Mouse (Mus musculus) embryonic facial prominence, embryonic 13.5 days (tissue): ENCODE measurements around the gene Cenpu. TPM values are rescaled to one million over a fixed set of nuclear protein-coding genes. Genes with fewer than 3 reads are reported as not detected.
"Not testable (repeated sequence)": the region's sequence is repeated elsewhere in the genome, so short reads cannot be mapped to it uniquely, and the experiment has no call there.

ENCODE experiments used
- ATAC-seq: fragments of 200-750 bp; cut with Nextera tagmentation; 2 replicates; pipeline ENCODE4 v1.8.0; 2017; ENCODE audit warnings: low read depth; ENCODE audit not compliant: insufficient number of reproducible peaks, insufficient read depth, low FRiP score, low TSS enrichment
- H3K27ac ChIP-seq: fragments of 300-500 bp; sonication (generic); 2 replicates; pipeline ENCODE4 v1.5.1; 2015; ENCODE audit warnings: moderate library complexity, mild to moderate bottlenecking, inconsistent platforms
- H3K27me3 ChIP-seq: fragments of 300-500 bp; sonication (generic); 2 replicates; pipeline ENCODE4 v1.6.1; 2015; ENCODE audit warnings: mild to moderate bottlenecking, inconsistent platforms
- H3K36me3 ChIP-seq: fragments of 300-500 bp; sonication (generic); 2 replicates; pipeline ENCODE4 v1.6.1; 2015; ENCODE audit warnings: mild to moderate bottlenecking, inconsistent platforms
- H3K4me1 ChIP-seq: fragments of 300-500 bp; sonication (generic); 2 replicates; pipeline ENCODE4 v1.6.1; 2015; ENCODE audit warnings: inconsistent platforms
- H3K4me2 ChIP-seq: fragments of 300-500 bp; sonication (generic); 2 replicates; pipeline ENCODE4 v1.6.1; 2015; ENCODE audit warnings: moderate library complexity, mild to moderate bottlenecking, inconsistent platforms
- H3K4me3 ChIP-seq: fragments of 300-500 bp; sonication (generic); 2 replicates; pipeline ENCODE4 v1.5.1; 2015; ENCODE audit warnings: mild to moderate bottlenecking, inconsistent platforms
- H3K9ac ChIP-seq: fragments of 300-500 bp; sonication (generic); 2 replicates; pipeline ENCODE4 v1.6.1; 2015; ENCODE audit warnings: mild to moderate bottlenecking, inconsistent platforms
- H3K9me3 ChIP-seq: fragments of 300-500 bp; sonication (generic); 2 replicates; pipeline ENCODE4 v1.6.1; 2016; ENCODE audit warnings: inconsistent platforms
- WGBS: fragments of 180-500 bp; shearing (Covaris S2); methylation state at CpG from one replicate; pipeline ENCODE4 v1.1.7; 2015; ENCODE audit warnings: mixed read lengths; 5-methylcytosine and 5-hydroxymethylcytosine counted together
- polyA plus RNA-seq: library from polyadenylated mRNA; unstranded; fragments of >200 nt; fragmentation: Nextera tagmentation; extraction: Ambion mirVana; gene quantifications from 2 replicates; pipeline ENCODE4 v1.2.1, GENCODE M21; 2015

Gene Cenpu
- polyA plus RNA-seq, 1 experiment from 2014 or later = 18.0 TPM

- not testable (repeated sequence) for H3K9ac ChIP-seq, H3K4me3 ChIP-seq, H3K4me2 ChIP-seq, H3K4me1 ChIP-seq, H3K9me3 ChIP-seq, H3K27ac ChIP-seq, ATAC-seq, H3K27me3 ChIP-seq
- peaks cover 24% of the 10 kb centered on the region for H3K36me3 ChIP-seq
- 62% methylated on average over 4 of the region's 4 CpGs for WGBS
Measured at GRCm38 (mm10) chr8:46584328-46584727, 32.5 kb downstream of the Cenpu start.

- ATAC-seq = no peak
- Histone ChIP-seq H3K4me1 (no peaks in the 10 kb centered on the region), H3K27ac (no peak overlapping the region), H3K27me3 (no peaks in the 10 kb centered on the region), H3K9ac (no peak overlapping the region), H3K4me3 (no peak overlapping the region), H3K9me3 (no peaks in the 10 kb centered on the region), H3K4me2 (no peak overlapping the region), H3K36me3 (peaks cover 14% of the 10 kb centered on the region)
- 72% methylated on average over 3 of the region's 3 CpGs for WGBS
Measured at GRCm38 (mm10) chr8:46585576-46585975, 33.7 kb downstream of the Cenpu start.

GRCm38 (mm10) chr8:46587911-46588310 is 36.1 kb downstream of the Cenpu start:
- H3K4me2 ChIP-seq = no peak overlapping the region
- H3K9ac ChIP-seq = no peak overlapping the region
- no peaks in the 10 kb centered on the region for H3K27me3 ChIP-seq
- no peak overlapping the region for H3K27ac ChIP-seq
- H3K36me3 ChIP-seq = no peaks in the 10 kb centered on the region
- H3K4me3 ChIP-seq = no peak overlapping the region
- 94% methylated on average over 5 of the region's 5 CpGs for WGBS
- H3K9me3 ChIP-seq = no peaks in the 10 kb centered on the region
- H3K4me1 ChIP-seq = no peaks in the 10 kb centered on the region
- no peak for ATAC-seq

- Histone ChIP-seq H3K27me3 (no peaks in the 10 kb centered on the region), H3K4me3 (no peak overlapping the region), H3K36me3 (no peaks in the 10 kb centered on the region), H3K9ac (no peak overlapping the region), H3K27ac (no peak overlapping the region), H3K4me2 (no peak overlapping the region), H3K9me3 (no peaks in the 10 kb centered on the region), H3K4me1 (no peaks in the 10 kb centered on the region)
- no peak for ATAC-seq
- 87% methylated on average over 2 of the region's 2 CpGs for WGBS
Measured at GRCm38 (mm10) chr8:46588663-46589062, 36.8 kb downstream of the Cenpu start.

GRCm38 (mm10) chr8:46593067-46593466 is 41.2 kb downstream of the Cenpu start:
- Histone ChIP-seq H3K36me3 (peaks cover 10% of the 10 kb centered on the region; the same call in 1 of the 2 replicates), H3K27me3 (no peaks in the 10 kb centered on the region), H3K9ac (no peak overlapping the region), H3K9me3 (no peaks in the 10 kb centered on the region), H3K27ac (no peak overlapping the region), H3K4me3 (no peak overlapping the region), H3K4me1 (no peaks in the 10 kb centered on the region), H3K4me2 (no peak overlapping the region)
- WGBS = 82% methylated on average over 8 of the region's 8 CpGs
- ATAC-seq = no peak

- H3K9ac ChIP-seq = no peak overlapping the region
- H3K36me3 ChIP-seq = peaks cover 10% of the 10 kb centered on the region; the same call in 1 of the 2 replicates
- H3K4me1 ChIP-seq = no peaks in the 10 kb centered on the region
- H3K27me3 ChIP-seq = no peaks in the 10 kb centered on the region
- no peak for ATAC-seq
- no peak overlapping the region for H3K4me2 ChIP-seq
- no peaks in the 10 kb centered on the region for H3K9me3 ChIP-seq
- H3K4me3 ChIP-seq = no peak overlapping the region
- no peak overlapping the region for H3K27ac ChIP-seq
- WGBS = 72% methylated on average over 2 of the region's 2 CpGs
Measured at GRCm38 (mm10) chr8:46593772-46594171, 41.9 kb downstream of the Cenpu start.

- Histone ChIP-seq H3K27ac (no peak overlapping the region), H3K4me2 (no peak overlapping the region), H3K36me3 (peaks cover 15% of the 10 kb centered on the region), H3K27me3 (no peaks in the 10 kb centered on the region), H3K9me3 (no peaks in the 10 kb centered on the region), H3K9ac (no peak overlapping the region), H3K4me3 (no peak overlapping the region), H3K4me1 (no peaks in the 10 kb centered on the region)
- WGBS = 91% methylated on average over 2 of the region's 2 CpGs
- ATAC-seq = no peak
Measured at GRCm38 (mm10) chr8:46595593-46595992, 43.8 kb downstream of the Cenpu start.

GRCm38 (mm10) chr8:46596530-46596929 is 44.7 kb downstream of the Cenpu start:
- H3K4me1 ChIP-seq = peaks cover 4% of the 10 kb centered on the region; the same call in 1 of the 2 replicates
- H3K9ac ChIP-seq = no peak overlapping the region
- ATAC-seq = no peak
- H3K27me3 ChIP-seq = no peaks in the 10 kb centered on the region
- H3K9me3 ChIP-seq = no peaks in the 10 kb centered on the region
- no peak overlapping the region for H3K27ac ChIP-seq
- H3K4me2 ChIP-seq = no peak overlapping the region
- peaks cover 15% of the 10 kb centered on the region for H3K36me3 ChIP-seq
- no peak overlapping the region for H3K4me3 ChIP-seq
- 87% methylated on average over 2 of the region's 2 CpGs for WGBS

GRCm38 (mm10) chr8:46597411-46597810 is 45.6 kb downstream of the Cenpu start:
- H3K4me2 ChIP-seq = no peak overlapping the region
- WGBS = 72% methylated on average over 2 of the region's 2 CpGs
- no peak overlapping the region for H3K4me3 ChIP-seq
- ATAC-seq = no peak
- H3K36me3 ChIP-seq = peaks cover 15% of the 10 kb centered on the region
- H3K9ac ChIP-seq = no peak overlapping the region
- no peaks in the 10 kb centered on the region for H3K27me3 ChIP-seq
- no peaks in the 10 kb centered on the region for H3K9me3 ChIP-seq
- no peak overlapping the region for H3K27ac ChIP-seq
- peaks cover 4% of the 10 kb centered on the region; the same call in 1 of the 2 replicates for H3K4me1 ChIP-seq

- Histone ChIP-seq H3K4me2 (no peak overlapping the region), H3K36me3 (peaks cover 15% of the 10 kb centered on the region), H3K27ac (no peak overlapping the region), H3K9me3 (no peaks in the 10 kb centered on the region), H3K9ac (no peak overlapping the region), H3K4me1 (peaks cover 4% of the 10 kb centered on the region; the same call in 1 of the 2 replicates), H3K27me3 (no peaks in the 10 kb centered on the region), H3K4me3 (no peak overlapping the region)
- ATAC-seq = no peak
- WGBS = 86% methylated on average over 2 of the region's 2 CpGs
Measured at GRCm38 (mm10) chr8:46598114-46598513, 46.3 kb downstream of the Cenpu start.

- WGBS = 90% methylated on average over 5 of the region's 5 CpGs
- H3K4me3 ChIP-seq = no peak overlapping the region
- H3K4me1 ChIP-seq = peaks cover 6% of the 10 kb centered on the region; the same call in 1 of the 2 replicates
- H3K27ac ChIP-seq = no peak overlapping the region
- H3K36me3 ChIP-seq = peaks cover 15% of the 10 kb centered on the region
- no peak overlapping the region for H3K9ac ChIP-seq
- no peak for ATAC-seq
- H3K4me2 ChIP-seq = no peak overlapping the region
- no peaks in the 10 kb centered on the region for H3K9me3 ChIP-seq
- H3K27me3 ChIP-seq = no peaks in the 10 kb centered on the region
Measured at GRCm38 (mm10) chr8:46598753-46599152, 46.9 kb downstream of the Cenpu start.

- Histone ChIP-seq H3K27me3 (no peaks in the 10 kb centered on the region), H3K4me1 (peaks cover 6% of the 10 kb centered on the region; the same call in 1 of the 2 replicates), H3K9ac (no peak overlapping the region), H3K4me3 (no peak overlapping the region), H3K9me3 (no peaks in the 10 kb centered on the region), H3K27ac (no peak overlapping the region), H3K4me2 (no peak overlapping the region), H3K36me3 (peaks cover 15% of the 10 kb centered on the region)
- ATAC-seq = no peak
- WGBS = 92% methylated on average over 7 of the region's 7 CpGs
Measured at GRCm38 (mm10) chr8:46599314-46599904, 47.6 kb downstream of the Cenpu start.
